Mouse (Mus musculus) frontal cortex, postnatal 36 days (tissue): ENCODE data around the gene Exoc3l.

ENCODE experiments used
- DNase-seq, 2 experiments: peaks; one replicate each; pipeline ENCODE4 v3.0.0; 2022; ENCODE audit warnings: low spot score in 2 of 2

Gene Exoc3l

DNA sequence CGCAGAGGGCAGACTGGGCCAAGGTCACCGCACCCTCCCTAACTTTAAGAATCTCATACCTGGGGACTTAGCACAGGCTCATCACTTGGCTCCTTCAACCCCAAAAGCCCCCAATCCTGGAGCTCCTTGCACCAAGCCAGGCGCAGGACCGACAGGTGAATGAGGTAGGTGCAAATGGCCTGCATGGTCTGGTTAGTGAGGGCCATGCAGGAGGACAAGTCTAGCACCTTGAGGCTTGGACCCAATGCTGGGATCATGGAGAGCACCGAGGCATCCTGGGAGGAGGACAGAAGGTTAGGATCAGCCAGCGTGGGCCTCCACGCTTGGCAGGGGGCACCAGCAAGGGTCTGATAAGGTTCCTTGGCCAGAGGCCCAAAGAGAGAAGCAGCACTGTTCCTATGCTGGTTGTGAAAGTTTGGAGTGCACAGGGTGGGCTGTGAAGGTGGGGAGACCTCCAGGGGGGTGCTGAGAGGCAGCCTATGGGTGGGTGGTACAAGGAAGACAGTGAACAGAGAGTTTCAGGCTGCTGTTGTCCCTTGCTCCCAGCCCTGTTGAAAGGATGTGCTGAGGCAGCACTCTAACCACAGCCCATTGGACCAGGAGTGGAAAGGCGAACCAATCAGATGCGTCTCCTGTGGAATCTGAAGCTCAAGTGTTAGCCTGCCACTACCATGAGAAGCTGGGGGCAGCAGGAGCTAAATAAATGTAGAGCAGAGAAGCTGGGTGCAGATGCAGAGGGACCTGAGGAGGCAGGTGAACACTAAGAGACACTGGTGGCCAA is 17.9 kb upstream of the Exoc3l start:
- DNase-seq = no peak

- no peak for DNase-seq
Measured at GRCm38 (mm10) chr8:105312891-105313481, 17.1 kb upstream of the Exoc3l start.

DNA sequence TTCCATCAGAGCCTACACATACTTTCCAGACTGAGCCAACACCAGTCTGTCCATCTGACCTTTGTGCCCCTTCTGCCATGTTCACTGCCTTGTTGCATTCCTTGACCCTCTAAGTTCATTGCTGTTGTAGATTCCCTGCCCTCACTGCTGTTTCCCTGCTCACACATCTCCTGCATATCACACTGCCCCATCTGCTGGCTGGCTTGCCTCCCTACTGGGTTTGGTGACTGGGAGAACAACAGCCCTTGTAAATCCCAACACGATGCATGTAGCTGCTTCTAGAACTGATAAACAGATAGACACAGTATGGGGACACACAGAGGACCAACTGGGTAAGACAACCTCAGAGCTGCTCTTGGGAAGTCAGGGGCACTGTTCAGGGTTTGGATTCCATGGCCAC is 15.8 kb upstream of the Exoc3l start:
- DNase-seq = no peak

DNA sequence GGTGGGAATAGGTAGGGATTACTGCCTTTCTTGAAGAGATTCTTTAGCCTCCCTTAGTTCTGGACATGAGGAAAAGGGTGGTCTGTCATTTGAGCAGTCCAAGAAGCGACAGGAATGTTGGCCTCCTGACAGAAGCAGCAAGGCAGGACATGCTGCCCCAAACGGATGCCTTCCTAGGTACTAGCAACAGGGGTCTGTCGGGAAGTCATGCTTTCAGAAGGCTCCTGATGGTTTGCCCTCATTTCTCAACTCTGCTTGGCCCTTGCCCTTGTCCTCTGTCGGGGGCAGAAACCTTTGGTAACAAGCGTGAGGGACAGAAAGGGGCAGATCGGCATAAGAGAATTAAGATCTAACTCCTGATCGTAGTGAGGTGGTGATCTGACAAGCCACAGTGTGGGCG is 14.2 kb upstream of the Exoc3l start:
- no peak for DNase-seq

GRCm38 (mm10) chr8:105309142-105309847 is 13.4 kb upstream of the Exoc3l start:
- no peak for DNase-seq

DNA sequence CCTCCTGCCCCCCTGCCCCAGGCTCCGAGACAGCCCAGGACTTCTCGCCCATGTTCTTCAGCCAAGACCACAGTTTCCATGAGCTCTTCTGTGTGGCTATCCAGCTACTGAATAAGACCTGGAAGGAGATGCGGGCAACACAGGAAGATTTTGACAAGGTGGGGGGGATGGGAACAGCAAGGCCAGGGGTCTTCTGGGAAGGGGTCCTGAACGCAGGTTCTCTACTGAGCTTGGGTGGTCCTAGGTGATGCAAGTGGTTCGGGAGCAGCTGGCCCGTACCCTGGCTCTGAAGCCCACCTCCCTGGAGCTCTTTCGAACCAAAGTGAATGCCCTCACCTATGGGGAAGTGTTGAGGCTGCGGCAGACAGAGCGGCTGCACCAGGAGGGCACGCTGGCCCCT is 12.5 kb upstream of the Exoc3l start:
- DNase-seq = no peak

DNA sequence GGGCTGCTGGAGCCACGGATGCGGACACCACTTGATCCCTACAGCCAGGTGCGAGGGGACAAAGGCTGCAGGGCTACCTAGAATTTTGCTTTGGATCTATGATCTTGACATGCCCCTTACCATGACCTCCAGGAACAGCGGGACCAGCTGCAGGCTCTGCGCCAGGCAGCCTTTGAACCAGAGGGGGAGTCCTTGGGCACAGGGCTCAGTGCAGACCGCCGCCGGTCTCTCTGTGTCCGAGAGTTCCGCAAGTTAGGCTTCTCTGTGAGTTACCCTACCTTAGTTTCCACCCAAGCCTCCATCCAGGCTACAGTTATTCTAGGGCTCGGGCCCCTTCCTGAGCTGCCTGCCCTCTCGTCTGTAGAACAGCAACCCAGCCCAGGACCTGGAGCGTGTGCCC is 11.8 kb upstream of the Exoc3l start:
- DNase-seq = no peak

- no peak for DNase-seq
Measured at GRCm38 (mm10) chr8:105306146-105306691, 10.3 kb upstream of the Exoc3l start.

DNA sequence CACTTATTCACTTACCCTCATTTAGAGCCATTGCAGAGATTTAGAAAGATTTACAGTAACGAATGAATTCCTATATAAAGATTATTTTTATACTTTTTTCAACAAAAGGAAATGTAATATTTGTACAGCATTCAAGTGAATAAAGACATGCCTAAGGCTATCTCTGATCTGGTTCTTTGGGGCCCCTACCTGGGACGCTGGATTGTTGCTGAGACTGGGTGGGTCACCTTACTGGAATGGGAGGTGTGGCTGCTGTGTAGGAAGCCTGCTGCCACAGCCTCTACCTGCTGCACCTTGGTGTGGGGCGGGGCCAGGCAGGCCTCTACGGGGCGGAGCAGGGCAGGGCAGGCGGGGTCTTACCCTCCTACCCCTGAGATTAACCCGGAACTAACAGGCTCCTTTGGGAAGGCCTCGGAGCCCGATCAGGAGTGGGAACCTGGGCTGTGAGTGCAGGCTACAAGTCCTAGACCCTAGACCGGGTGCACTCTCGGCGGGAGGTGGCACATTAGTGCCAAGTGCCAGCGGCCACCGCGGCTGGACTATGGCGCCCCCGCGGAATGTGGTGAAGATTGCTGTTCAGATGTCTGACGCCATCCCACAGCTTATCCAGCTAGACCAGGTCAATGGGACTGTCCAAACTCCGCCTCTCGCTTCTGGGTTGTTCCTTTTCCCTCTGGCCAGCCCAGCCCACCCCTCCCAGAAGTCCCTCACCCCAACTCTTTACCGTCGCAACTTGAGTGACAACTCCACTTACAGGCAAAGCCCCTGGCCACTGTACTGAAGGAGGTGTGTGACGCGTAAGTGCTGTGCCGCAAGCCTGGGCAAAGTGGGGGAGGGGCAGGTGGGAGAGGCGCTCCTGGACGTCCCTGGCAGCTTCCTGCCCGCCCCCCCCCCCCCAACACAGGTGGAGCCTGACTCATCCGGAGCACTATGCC is 9.6 kb upstream of the Exoc3l start, which contains the start of gene Elmo3:
Gene Elmo3, plus strand, starts transcription at position 391 of the 935 bp plus-strand sequence.
- DNase-seq = peak; percentile 50 to 51

DNA sequence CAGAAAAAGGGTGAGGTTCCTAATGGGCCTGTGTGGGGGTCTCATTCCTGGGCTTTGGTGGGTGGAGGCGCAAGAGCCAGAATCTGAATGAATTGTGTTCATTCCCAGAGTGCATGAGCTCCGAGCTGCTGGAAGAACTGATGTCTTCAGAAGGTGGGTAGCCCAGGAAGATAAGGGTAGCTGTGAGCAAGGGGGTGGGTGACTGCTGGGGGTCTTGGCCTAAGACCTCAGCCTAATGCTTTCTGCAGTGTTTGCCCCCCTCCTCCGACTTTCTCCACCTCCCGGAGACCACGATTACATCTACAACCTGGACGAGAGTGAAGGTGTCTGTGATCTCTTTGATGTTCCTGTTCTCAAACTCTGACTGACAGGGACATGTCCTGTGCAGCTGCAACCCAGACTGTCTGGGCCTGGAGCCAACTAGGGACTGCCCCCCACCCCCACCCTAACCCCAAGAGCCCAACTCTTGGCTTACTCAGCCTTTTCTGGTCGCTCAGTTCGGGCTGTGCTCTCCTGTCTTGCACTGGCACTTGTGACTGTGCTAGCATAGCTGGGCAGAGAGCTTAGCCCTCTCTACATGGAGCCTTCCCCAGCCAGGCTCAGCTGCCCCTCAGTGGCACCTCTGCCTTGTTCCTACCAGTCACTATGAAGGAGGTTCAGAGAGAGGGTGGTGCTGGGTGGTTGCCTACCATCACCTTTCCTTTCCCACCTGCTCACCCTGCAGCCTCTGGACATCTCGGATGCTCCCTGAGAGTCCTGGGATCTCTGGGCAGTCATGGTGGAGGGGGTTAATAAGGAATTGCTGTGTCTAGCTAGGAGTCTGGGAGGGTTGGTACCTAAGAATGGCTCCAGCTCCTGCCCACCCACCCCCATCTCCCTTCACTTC is 8.7 kb upstream of the Exoc3l start:
- DNase-seq = no peak

DNA sequence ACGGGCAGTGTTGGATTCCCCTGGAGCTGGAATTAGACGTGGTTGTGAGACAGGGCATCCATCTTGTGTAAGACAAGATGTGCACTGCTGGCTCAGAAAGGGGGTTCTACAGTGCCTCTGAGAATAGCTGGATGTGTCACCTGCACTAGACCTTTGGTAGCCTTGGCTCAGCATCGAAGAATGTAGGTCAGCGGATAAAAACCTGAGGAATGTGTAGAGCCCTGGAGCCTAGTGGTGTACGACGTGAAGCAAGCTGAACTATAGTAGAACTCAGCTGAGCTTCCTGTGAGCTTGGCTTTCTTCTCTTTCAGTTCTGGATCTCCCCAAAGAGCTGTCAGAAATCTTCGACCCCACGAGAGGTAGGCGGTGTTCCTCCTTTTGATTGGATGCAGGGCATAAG is 8.0 kb upstream of the Exoc3l start:
- DNase-seq = no peak

- no peak for DNase-seq
Measured at GRCm38 (mm10) chr8:105303396-105303795, 7.5 kb upstream of the Exoc3l start.

- DNase-seq = no peak
Measured at GRCm38 (mm10) chr8:105299962-105300361, 4.1 kb upstream of the Exoc3l start.

DNA sequence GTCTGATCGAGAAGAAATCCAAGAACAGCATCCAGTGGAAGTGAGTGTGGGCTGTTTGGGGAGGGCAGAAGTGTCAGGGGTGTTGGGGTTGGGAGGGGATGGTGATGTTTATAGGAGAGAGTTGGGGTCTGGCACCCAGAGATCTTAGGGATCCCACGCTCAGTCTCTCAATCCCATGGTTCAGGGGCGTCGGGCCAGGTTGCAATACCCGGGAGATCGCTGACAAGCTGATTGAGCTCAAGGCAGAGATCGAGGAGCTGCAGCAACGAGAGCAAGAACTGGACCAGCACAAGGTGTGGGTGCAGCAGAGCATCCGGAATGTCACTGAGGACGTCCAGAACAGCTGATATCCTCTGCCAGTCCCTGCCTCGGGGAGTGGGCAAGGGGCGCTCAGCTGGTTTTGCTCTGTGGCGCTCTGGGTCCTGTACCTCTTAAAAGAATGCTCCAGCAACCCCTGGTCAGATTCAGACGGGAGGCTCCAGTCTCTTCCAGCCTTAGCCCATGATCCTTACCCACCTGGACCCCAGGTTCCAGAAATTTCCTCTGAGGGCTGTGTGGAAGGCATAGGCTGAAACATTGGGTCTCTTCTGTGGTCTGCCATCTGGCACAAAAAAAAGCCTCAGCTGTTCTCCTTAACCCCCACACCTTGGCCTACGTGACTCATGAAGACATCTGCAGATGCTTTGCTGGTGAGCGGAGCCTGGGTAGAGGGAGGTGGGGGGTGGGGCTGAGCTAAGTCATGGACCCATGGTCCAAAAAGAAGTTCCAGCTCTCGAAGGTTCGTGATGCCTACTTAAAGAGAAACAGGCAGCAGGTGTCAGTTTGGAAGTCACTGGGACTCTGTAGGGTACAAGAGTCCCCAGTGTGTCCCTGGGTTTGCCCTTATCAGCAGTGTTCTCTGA is 2.7 kb upstream of the Exoc3l start:
- no peak for DNase-seq

- peak; percentile 92 to 94 for DNase-seq
Measured at GRCm38 (mm10) chr8:105297511-105298192, 1.8 kb upstream of the Exoc3l start, which contains the start of gene E2f4. Gene E2f4 (plus strand): TSS chr8:105297663.

- DNase-seq = no peak
Measured at GRCm38 (mm10) chr8:105295256-105295655, 645 bp downstream of the Exoc3l start.

GRCm38 (mm10) chr8:105294776-105295175 is 1.1 kb downstream of the Exoc3l start:
- DNase-seq = no peak

DNA sequence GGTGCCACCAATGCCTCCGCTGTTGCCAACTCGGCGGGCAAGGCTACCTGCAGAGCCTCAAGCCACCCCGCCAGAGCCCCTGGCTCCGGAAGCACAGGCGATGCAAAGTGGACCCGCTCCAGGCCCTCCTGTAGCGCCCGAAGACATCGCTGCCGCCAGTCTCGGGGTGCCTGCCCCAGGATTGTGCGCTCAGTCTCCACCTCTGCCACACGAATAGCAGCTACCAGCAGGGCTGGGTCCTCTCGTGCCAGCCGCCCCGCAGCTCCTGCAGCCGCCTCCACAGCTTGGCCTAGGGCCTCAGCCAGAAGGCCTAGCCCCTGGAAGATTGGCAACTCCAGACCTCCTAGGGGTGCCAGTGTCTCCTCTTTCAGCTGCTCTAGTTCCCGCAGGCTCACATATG is 2.5 kb downstream of the Exoc3l start:
- no peak for DNase-seq

DNA sequence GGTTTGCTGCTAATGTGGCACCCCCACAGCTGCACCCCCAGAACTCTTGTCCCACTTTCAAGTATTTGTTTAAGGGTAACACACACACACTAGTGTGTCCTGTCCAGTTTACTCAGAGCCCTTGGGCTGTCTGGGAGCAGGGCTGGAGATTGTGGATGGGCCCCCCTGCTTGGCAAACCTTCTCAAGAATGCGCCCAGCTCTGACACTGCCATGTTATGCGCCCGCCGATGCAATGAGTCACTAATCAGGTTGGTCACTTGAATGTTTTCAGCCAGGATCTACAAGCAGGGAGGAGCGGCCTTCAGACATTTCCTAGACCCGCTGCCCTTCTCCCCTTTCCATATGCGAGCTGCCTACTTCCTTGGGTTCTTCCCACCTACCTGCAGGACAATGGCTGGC is 3.4 kb downstream of the Exoc3l start:
- no peak for DNase-seq
